Mouse (Mus musculus): Measurements from ENCODE around the gene Pqbp1. TPM values are rescaled to one million over a fixed set of nuclear protein-coding genes. Genes with fewer than 3 reads are reported as not detected.

Pqbp1 gene
- total RNA-seq, 4 experiments from 2014 or later = 65.0 to 82.0 (median 75.3) TPM

- peak; percentile 48 to 73 for DNase-seq (ENCODE audit: low spot score in 2 of 2)
Measured at GRCm38 (mm10) chrX:7879819-7880218, 19.2 kb downstream of the Pqbp1 start.

GRCm38 (mm10) chrX:7878495-7878894, 20.6 kb downstream of the Pqbp1 start:
- peak in 1 of 2 experiments; percentile 20 for DNase-seq (ENCODE audit: low spot score in 2 of 2)

GRCm38 (mm10) chrX:7878007-7878419, 21.1 kb downstream of the Pqbp1 start, which contains the start of gene Pim2:
Gene Pim2, plus strand, starts transcription at chrX:7878262.
- peak; percentile 77 to 81 for DNase-seq (ENCODE audit: low spot score in 2 of 2)

GRCm38 (mm10) chrX:7869826-7870225, 29.2 kb downstream of the Pqbp1 start:
- no peak for DNase-seq (ENCODE audit: low spot score in 2 of 2)

GRCm38 (mm10) chrX:7868506-7868905, 30.6 kb downstream of the Pqbp1 start:
- no peak for DNase-seq (ENCODE audit: low spot score in 2 of 2)

- no peak for DNase-seq (ENCODE audit: low spot score in 2 of 2)
Measured at GRCm38 (mm10) chrX:7867141-7867540, 31.9 kb downstream of the Pqbp1 start.

GRCm38 (mm10) chrX:7865786-7866185, 33.3 kb downstream of the Pqbp1 start:
- DNase-seq (ENCODE audit: low spot score in 2 of 2) = no peak

GRCm38 (mm10) chrX:7865343-7865742, 33.7 kb downstream of the Pqbp1 start:
- no peak for DNase-seq (ENCODE audit: low spot score in 2 of 2)

- no peak for DNase-seq (ENCODE audit: low spot score in 2 of 2)
Measured at GRCm38 (mm10) chrX:7864551-7864950, 34.5 kb downstream of the Pqbp1 start.

- DNase-seq (ENCODE audit: low spot score in 2 of 2) = no peak
Measured at GRCm38 (mm10) chrX:7863181-7863580, 35.9 kb downstream of the Pqbp1 start.

GRCm38 (mm10) chrX:7859191-7859753, 39.8 kb downstream of the Pqbp1 start:
- DNase-seq (ENCODE audit: low spot score in 2 of 2) = no peak

GRCm38 (mm10) chrX:7854578-7854977, 44.5 kb downstream of the Pqbp1 start:
- DNase-seq (ENCODE audit: low spot score in 2 of 2) = no peak

GRCm38 (mm10) chrX:7847845-7848244, 51.2 kb downstream of the Pqbp1 start:
- peak in 1 of 2 experiments; percentile 35 for DNase-seq (ENCODE audit: low spot score in 2 of 2)

Other genes with a start within 250 kb of the Pqbp1 start
- 1 to 10 TPM in 3 of 4 experiments, under 1 TPM in 1; 0.70 to 2.3 (median 1.9) TPM for gene Prickle3, start 242.0 kb downstream of the Pqbp1 start, total RNA-seq (2022)
- gene Plp2, start 227.9 kb downstream of the Pqbp1 start, total RNA-seq (2022) = 1 to 10 TPM; 4.6 to 7.8 (median 6.0) TPM
- gene Magix, start 218.0 kb downstream of the Pqbp1 start, total RNA-seq (2022) = under 1 TPM; 0.23 to 0.36 (median 0.30) TPM
- 10 to 100 TPM; 33.2 to 39.4 (median 35.8) TPM for gene Gpkow, start 202.1 kb downstream of the Pqbp1 start, total RNA-seq (2022)
- gene Wdr45, start 184.9 kb downstream of the Pqbp1 start, total RNA-seq (2022) = 10 to 100 TPM; 55.6 to 68.4 (median 62.7) TPM
- gene Gm45208, start 177.0 kb downstream of the Pqbp1 start, total RNA-seq (2022) = not detected
- gene Praf2, start 170.8 kb downstream of the Pqbp1 start, total RNA-seq (2022) = 100 to 1,000 TPM in 2 of 4 experiments, 10 to 100 TPM in 2; 90.4 to 101 (median 96.8) TPM
- 10 to 100 TPM; 12.4 to 21.4 (median 17.2) TPM for gene Ccdc120, start 148.4 kb downstream of the Pqbp1 start, total RNA-seq (2022)
- 10 to 100 TPM; 31.8 to 34.9 (median 32.7) TPM for gene Tfe3, start 136.7 kb downstream of the Pqbp1 start, total RNA-seq (2022)
- 100 to 1,000 TPM in 3 of 4 experiments, 10 to 100 TPM in 1; 97.8 to 120 (median 109) TPM for gene Gripap1, start 109.5 kb downstream of the Pqbp1 start, total RNA-seq (2022)
- gene Kcnd1, start 77.0 kb downstream of the Pqbp1 start, total RNA-seq (2022) = 10 to 100 TPM in 2 of 4 experiments, 1 to 10 TPM in 2; 8.8 to 11.8 (median 10.1) TPM
- gene Otud5, start 57.9 kb downstream of the Pqbp1 start, total RNA-seq (2022) = 10 to 100 TPM; 72.4 to 77.1 (median 75.7) TPM
- gene Pim2, start 21.0 kb downstream of the Pqbp1 start, total RNA-seq (2022) = 10 to 100 TPM; 41.3 to 61.5 (median 50.7) TPM
- 10 to 100 TPM; 39.3 to 50.9 (median 41.9) TPM for gene Slc35a2, start 15.2 kb downstream of the Pqbp1 start, total RNA-seq (2022)
- gene Timm17b, start 88 bp upstream of the Pqbp1 start, total RNA-seq (2022) = 10 to 100 TPM; 19.6 to 33.3 (median 25.4) TPM
- gene Gm10491, start 8.6 kb upstream of the Pqbp1 start, total RNA-seq (2022) = not detected
- gene Gm10490, start 10.3 kb upstream of the Pqbp1 start, total RNA-seq (2022) = not detected
- gene Pcsk1n, start 20.6 kb upstream of the Pqbp1 start, total RNA-seq (2022) = 100 to 1,000 TPM; 321 to 373 (median 344) TPM
- gene Eras, start 29.3 kb upstream of the Pqbp1 start, total RNA-seq (2022) = not detected
- gene Hdac6, start 48.6 kb upstream of the Pqbp1 start, total RNA-seq (2022) = 10 to 100 TPM; 45.6 to 50.1 (median 47.6) TPM
- not detected for gene Gata1, start 78.8 kb upstream of the Pqbp1 start, total RNA-seq (2022)
- gene Glod5, start 119.2 kb upstream of the Pqbp1 start, total RNA-seq (2022) = not detected
- 10 to 100 TPM; 18.1 to 28.6 (median 23.6) TPM for gene Suv39h1, start 175.5 kb upstream of the Pqbp1 start, total RNA-seq (2022)
- 1 to 10 TPM in 3 of 4 experiments, under 1 TPM in 1; 0.83 to 4.5 (median 2.4) TPM for gene Was, start 191.2 kb upstream of the Pqbp1 start, total RNA-seq (2022)
- gene Wdr13, start 233.6 kb upstream of the Pqbp1 start, total RNA-seq (2022) = 100 to 1,000 TPM; 188 to 218 (median 204) TPM
- 100 to 1,000 TPM; 111 to 215 (median 130) TPM for gene Rbm3, start 246.6 kb upstream of the Pqbp1 start, total RNA-seq (2022)

Data from layer of hippocampus, adult 8-10 months (tissue).